Mouse (Mus musculus) embryonic fibroblast, embryonic 13.5 days (primary cell): Measurements from ENCODE around the gene Srgap2. TPM values are rescaled to one million over a fixed set of nuclear protein-coding genes. Genes with fewer than 3 reads are reported as not detected.

Experiments
- H3K27ac ChIP-seq: 2 replicates; pipeline ENCODE4 v1.5.1; 2012; ENCODE audit warnings: low read length, control low read depth, inconsistent platforms; ENCODE audit not compliant: insufficient read depth
- H3K4me1 ChIP-seq: 2 replicates; pipeline ENCODE4 v1.6.1; 2011; ENCODE audit warnings: low read length; ENCODE audit not compliant: control insufficient read depth, insufficient read depth
- H3K4me3 ChIP-seq: 2 replicates; pipeline ENCODE4 v1.5.1; 2011; ENCODE audit warnings: mild to moderate bottlenecking, control low read depth, low read length; ENCODE audit not compliant: insufficient read depth
- CTCF ChIP-seq: IDR thresholded peaks from 2 replicates; pipeline ENCODE4 v1.5.1; 2011; ENCODE audit warnings: mild to moderate bottlenecking, control low read depth, low read length, moderate library complexity, borderline replicate concordance; ENCODE audit not compliant: insufficient read depth
- POLR2A ChIP-seq: IDR thresholded peaks from 2 replicates; pipeline ENCODE4 v1.6.1; 2011; ENCODE audit warnings: low read depth, mild to moderate bottlenecking, control low read depth, low read length, moderate library complexity
- polyA plus RNA-seq: library from polyadenylated mRNA; stranded (reverse); fragments of >200 nt; gene quantifications from 2 replicates; pipeline ENCODE4 v1.2.4, GENCODE M21; 2011; ENCODE audit warnings: low read depth; ENCODE audit not compliant: missing spikeins, insufficient read length

Srgap2 gene
- polyA plus RNA-seq, 1 experiment, result 66.6 TPM

- Histone ChIP-seq H3K27ac (peak overlapping the region; percentile 55), H3K4me1 (peaks cover 5% of the 10 kb centered on the region; the same call in 1 of the 2 replicates), H3K4me3 (peak overlapping the region; percentile 95)
- TF ChIP-seq CTCF, result no peak
- peak; percentile 66 for TF ChIP-seq POLR2A
These were observed 942 bp upstream of the Srgap2 start for GRCm38 (mm10) chr1:131528081-131528507.

- Histone ChIP-seq H3K4me3 (peak overlapping the region; percentile 81), H3K27ac (peak overlapping the region; percentile 82), H3K4me1 (peaks cover 9% of the 10 kb centered on the region)
- TF ChIP-seq CTCF (no peak), POLR2A (no peak; the same call in none of the 2 replicates)
These were observed 531 bp downstream of the Srgap2 start for GRCm38 (mm10) chr1:131526371-131527270.

GRCm38 (mm10) chr1:131525586-131526271 is 1.4 kb downstream of the Srgap2 start:
- TF ChIP-seq POLR2A (no peak), CTCF (no peak)
- Histone ChIP-seq H3K4me3 (peak overlapping the region; percentile 81), H3K4me1 (peaks cover 11% of the 10 kb centered on the region), H3K27ac (peak overlapping the region; percentile 82)

GRCm38 (mm10) chr1:131525101-131525585 is 2.0 kb downstream of the Srgap2 start:
- Histone ChIP-seq H3K4me1 (peaks cover 11% of the 10 kb centered on the region), H3K4me3 (peak overlapping the region; percentile 81), H3K27ac (0 out of 2 replicates have a peak overlapping the region, but pooled peaks have one; percentile 55)
- TF ChIP-seq POLR2A, result no peak; the same call in 1 of the 2 replicates

GRCm38 (mm10) chr1:131523794-131524193 is 3.4 kb downstream of the Srgap2 start:
- Histone ChIP-seq H3K4me1 (peaks cover 11% of the 10 kb centered on the region), H3K27ac (no peak overlapping the region), H3K4me3 (peak overlapping the region; percentile 81)
- TF ChIP-seq POLR2A (no peak), CTCF (no peak)

- H3K4me1 ChIP-seq, result peaks cover 11% of the 10 kb centered on the region
- TF ChIP-seq CTCF (no peak), POLR2A (no peak)
- no peak overlapping the region for H3K4me3 ChIP-seq
- no peak overlapping the region for H3K27ac ChIP-seq
These were observed 10.6 kb downstream of the Srgap2 start for GRCm38 (mm10) chr1:131516588-131516987.

- Histone ChIP-seq H3K4me3 (no peak overlapping the region), H3K4me1 (peaks cover 9% of the 10 kb centered on the region), H3K27ac (peak overlapping the region; percentile 75)
- TF ChIP-seq CTCF, result no peak
These were observed 13.0 kb downstream of the Srgap2 start for GRCm38 (mm10) chr1:131514197-131514596.

GRCm38 (mm10) chr1:131513136-131513535 is 14.0 kb downstream of the Srgap2 start:
- H3K27ac ChIP-seq, result no peak overlapping the region
- no peak overlapping the region for H3K4me3 ChIP-seq
- H3K4me1 ChIP-seq, result peaks cover 9% of the 10 kb centered on the region
- TF ChIP-seq POLR2A, result no peak
- no peak for TF ChIP-seq CTCF

GRCm38 (mm10) chr1:131511661-131512500 is 15.3 kb downstream of the Srgap2 start:
- peaks cover 9% of the 10 kb centered on the region for H3K4me1 ChIP-seq
- TF ChIP-seq CTCF, result no peak
- TF ChIP-seq POLR2A, result no peak
- H3K27ac ChIP-seq, result peak overlapping the region; percentile 86
- no peak overlapping the region for H3K4me3 ChIP-seq
